Mouse (Mus musculus): ENCODE data around the gene Olfr1044.
"Not testable (repeated sequence)": the region's sequence is repeated elsewhere in the genome, so short reads cannot be mapped to it uniquely, and the experiment has no call there.

GRCm38 (mm10) chr2:86175422-86175821 lies 2.2 kb downstream of the Olfr1044 start:
- TF ChIP-seq CTCF (IDR thresholded peaks at IDR 0.05; ENCODE audit: control insufficient read depth, insufficient read depth, insufficient replicate concordance, low read depth, low read length); POLR2A (IDR thresholded peaks at IDR 0.05; ENCODE audit: control insufficient read depth, low read depth, low read length): not testable (repeated sequence)
